Mouse (Mus musculus) stomach, embryonic 14.5 days (tissue): ENCODE measurements around the gene Ryr2. TPM values are rescaled to one million over a fixed set of nuclear protein-coding genes. Genes with fewer than 3 reads are reported as not detected.

ENCODE experiments used
- ATAC-seq: fragments of 200-750 bp; cut with Nextera tagmentation; 2 replicates; pipeline ENCODE4 v1.8.0; 2017; ENCODE audit warnings: low read depth, moderate TSS enrichment; ENCODE audit not compliant: insufficient number of reproducible peaks, insufficient read depth, low FRiP score
- H3K27ac ChIP-seq: fragments of 300-500 bp; sonication (generic); 2 replicates; pipeline ENCODE4 v1.5.1; 2014; ENCODE audit warnings: mild to moderate bottlenecking, low read length, moderate library complexity, mixed read lengths
- H3K27me3 ChIP-seq: fragments of 300-500 bp; sonication (generic); 2 replicates; pipeline ENCODE4 v1.6.1; 2014; ENCODE audit warnings: low read length, control low read depth, mixed read lengths; ENCODE audit not compliant: control insufficient read depth, insufficient read depth
- H3K36me3 ChIP-seq: fragments of 300-500 bp; sonication (generic); 2 replicates; pipeline ENCODE4 v1.6.1; 2014; ENCODE audit warnings: mild to moderate bottlenecking, control low read depth, low read length, moderate library complexity, mixed read lengths; ENCODE audit not compliant: control insufficient read depth, insufficient read depth
- H3K4me1 ChIP-seq: fragments of 300-500 bp; sonication (generic); 2 replicates; pipeline ENCODE4 v1.6.1; 2014; ENCODE audit warnings: low read length, control low read depth, mixed read lengths; ENCODE audit not compliant: control insufficient read depth, insufficient read depth
- H3K4me2 ChIP-seq: fragments of 300-500 bp; sonication (generic); replicated peaks from 2 replicates; pipeline ENCODE4 v1.6.1; 2014; ENCODE audit warnings: low read depth, low read length, control low read depth
- H3K4me3 ChIP-seq: fragments of 300-500 bp; sonication (generic); 2 replicates; pipeline ENCODE4 v1.5.1; 2014; ENCODE audit warnings: low read depth, low read length, control low read depth
- H3K9ac ChIP-seq: fragments of 300-500 bp; sonication (generic); replicated peaks from 2 replicates; pipeline ENCODE4 v1.6.1; 2014; ENCODE audit warnings: low read depth, mild to moderate bottlenecking, control low read depth, low read length, moderate library complexity, mixed read lengths
- H3K9me3 ChIP-seq: fragments of 300-500 bp; sonication (generic); 2 replicates; pipeline ENCODE4 v1.6.1; 2016; ENCODE audit warnings: low read depth, low read length, control low read depth; ENCODE audit not compliant: control insufficient read depth
- WGBS: fragments of 180-500 bp; shearing (Covaris S2); extraction: QIAGEN DNeasy Blood & Tissue Kit; methylation state at CpG from one replicate; pipeline ENCODE4 v1.1.7; 2014; 5-methylcytosine and 5-hydroxymethylcytosine counted together
- polyA plus RNA-seq: library from polyadenylated mRNA; unstranded; fragments of >200 nt; fragmentation: Nextera tagmentation; extraction: Ambion mirVana; gene quantifications from 2 replicates; pipeline ENCODE4 v1.2.1, GENCODE M21; 2014

The Ryr2 gene
- polyA plus RNA-seq, 1 experiment from 2014 or later = 2.6 TPM

GRCm38 (mm10) chr13:12008995-12009689 lies 97.6 kb downstream of the Ryr2 start:
- H3K9me3 ChIP-seq = no peaks in the 10 kb centered on the region
- ATAC-seq = no peak
- no peaks in the 10 kb centered on the region for H3K4me1 ChIP-seq
- no peaks in the 10 kb centered on the region for H3K27me3 ChIP-seq
- H3K4me2 ChIP-seq = no peak overlapping the region
- no peak overlapping the region for H3K27ac ChIP-seq
- H3K36me3 ChIP-seq = no peaks in the 10 kb centered on the region
- 83% methylated on average over 6 of the region's 6 CpGs for WGBS
- no peak overlapping the region for H3K4me3 ChIP-seq
- no peak overlapping the region for H3K9ac ChIP-seq

DNA sequence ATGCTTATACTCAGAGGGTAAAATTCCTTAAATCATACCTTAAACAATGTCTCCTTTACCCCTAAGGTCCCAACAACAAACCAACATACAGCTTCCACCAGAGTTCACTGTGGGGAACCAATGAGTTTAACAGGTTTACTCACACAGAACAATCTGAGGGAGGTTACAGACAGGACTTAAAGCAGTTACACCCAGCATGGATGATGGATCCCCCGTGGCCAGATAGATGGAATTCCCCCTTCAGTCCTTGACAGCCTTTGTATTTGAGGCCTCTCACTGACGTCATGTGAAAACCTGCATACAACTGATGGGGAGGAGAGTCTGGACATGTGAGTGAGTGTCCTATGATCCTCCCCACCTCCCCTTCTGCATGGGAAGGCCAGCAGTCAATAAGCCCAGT lies 99.2 kb downstream of the Ryr2 start:
- no peak overlapping the region for H3K9ac ChIP-seq
- H3K9me3 ChIP-seq = no peaks in the 10 kb centered on the region
- no peak for ATAC-seq
- WGBS = 50% methylated on average over 2 of the region's 2 CpGs
- no peak overlapping the region for H3K4me3 ChIP-seq
- no peak overlapping the region for H3K27ac ChIP-seq
- no peaks in the 10 kb centered on the region for H3K4me1 ChIP-seq
- H3K4me2 ChIP-seq = no peak overlapping the region
- H3K27me3 ChIP-seq = no peaks in the 10 kb centered on the region
- no peaks in the 10 kb centered on the region for H3K36me3 ChIP-seq

- Histone ChIP-seq H3K27ac (no peak overlapping the region), H3K9me3 (no peaks in the 10 kb centered on the region), H3K9ac (no peak overlapping the region), H3K36me3 (no peaks in the 10 kb centered on the region), H3K4me2 (no peak overlapping the region), H3K4me1 (no peaks in the 10 kb centered on the region), H3K4me3 (no peak overlapping the region), H3K27me3 (no peaks in the 10 kb centered on the region)
- 31% methylated on average over 3 of the region's 3 CpGs for WGBS
- no peak for ATAC-seq
Observed at GRCm38 (mm10) chr13:12001891-12002294, 104.9 kb downstream of the Ryr2 start.

- no peak for ATAC-seq
- H3K27me3 ChIP-seq = no peaks in the 10 kb centered on the region
- no peak overlapping the region for H3K27ac ChIP-seq
- no peak overlapping the region for H3K4me3 ChIP-seq
- WGBS = 74% methylated on average over 4 of the region's 4 CpGs
- H3K9me3 ChIP-seq = no peaks in the 10 kb centered on the region
- H3K9ac ChIP-seq = no peak overlapping the region
- H3K4me2 ChIP-seq = no peak overlapping the region
- no peaks in the 10 kb centered on the region for H3K36me3 ChIP-seq
- H3K4me1 ChIP-seq = no peaks in the 10 kb centered on the region
Observed at GRCm38 (mm10) chr13:11999851-12000250, 106.9 kb downstream of the Ryr2 start.

DNA sequence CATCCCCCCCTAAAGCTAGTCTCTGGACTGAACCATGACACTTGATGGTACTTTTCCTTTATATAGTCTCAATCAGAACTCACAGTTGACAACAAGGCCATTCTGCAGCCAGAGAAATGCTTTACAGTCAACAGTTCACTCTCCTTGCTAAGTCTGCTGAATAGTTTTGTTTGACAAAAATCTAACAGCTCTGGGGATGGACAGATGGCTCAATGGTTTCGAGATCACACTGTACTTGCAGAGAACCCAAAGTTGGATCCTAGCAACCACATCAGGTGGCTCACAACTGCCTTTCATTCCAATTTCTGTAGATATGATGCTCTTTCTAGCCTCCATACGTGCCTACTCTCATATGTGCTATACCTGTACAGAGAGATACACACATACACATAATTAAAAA lies 109.4 kb downstream of the Ryr2 start:
- H3K36me3 ChIP-seq = no peaks in the 10 kb centered on the region
- no peak overlapping the region for H3K9ac ChIP-seq
- WGBS = 78% methylated on average over 2 of the region's 2 CpGs
- no peaks in the 10 kb centered on the region for H3K9me3 ChIP-seq
- no peaks in the 10 kb centered on the region for H3K4me1 ChIP-seq
- no peak overlapping the region for H3K27ac ChIP-seq
- H3K4me3 ChIP-seq = no peak overlapping the region
- H3K4me2 ChIP-seq = no peak overlapping the region
- H3K27me3 ChIP-seq = no peaks in the 10 kb centered on the region
- no peak for ATAC-seq

DNA sequence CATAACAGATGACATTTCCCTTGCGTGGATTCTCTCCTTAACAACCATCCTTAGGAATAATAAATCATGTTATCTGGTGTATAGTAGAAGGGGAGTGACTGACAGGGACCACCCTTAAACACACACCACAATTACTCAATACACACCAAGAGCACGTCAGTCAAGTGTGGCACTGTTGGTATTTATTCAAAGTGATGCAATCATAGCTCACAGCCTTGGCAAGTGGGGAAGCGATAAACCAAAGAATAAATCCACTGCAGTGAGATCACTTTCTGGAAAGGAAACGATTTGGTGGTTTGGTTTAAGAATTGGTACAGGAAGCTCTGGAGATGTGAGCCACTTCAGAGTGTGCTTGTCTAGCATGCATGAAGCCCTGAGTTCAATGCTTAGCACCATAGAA lies 119.2 kb downstream of the Ryr2 start:
- Histone ChIP-seq H3K9me3 (no peaks in the 10 kb centered on the region), H3K27me3 (no peaks in the 10 kb centered on the region), H3K27ac (no peak overlapping the region), H3K4me2 (no peak overlapping the region), H3K4me3 (no peak overlapping the region), H3K36me3 (no peaks in the 10 kb centered on the region), H3K4me1 (no peaks in the 10 kb centered on the region), H3K9ac (no peak overlapping the region)
- ATAC-seq = no peak
- 68% methylated on average over 4 of the region's 4 CpGs for WGBS

DNA sequence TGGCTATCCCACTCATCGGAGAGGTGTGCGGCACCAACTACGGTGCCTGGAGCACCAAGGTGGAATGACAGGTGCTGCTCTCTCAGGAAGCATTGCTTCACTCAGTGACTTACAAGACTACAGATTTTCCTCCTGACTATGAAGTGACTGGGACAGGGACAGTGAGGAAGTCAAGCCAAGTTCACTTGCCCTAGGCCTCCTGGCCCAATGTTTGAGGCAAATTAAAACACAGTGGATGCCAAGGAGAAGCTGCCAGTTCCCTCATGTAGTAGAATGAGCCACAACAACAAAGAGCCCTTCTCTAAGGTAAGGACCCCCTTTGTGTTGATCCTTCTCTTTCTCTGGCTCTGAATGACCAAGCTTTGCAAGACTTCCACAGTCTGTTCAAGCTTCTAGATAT lies 121.7 kb downstream of the Ryr2 start:
- Histone ChIP-seq H3K4me2 (no peak overlapping the region), H3K9ac (no peak overlapping the region), H3K9me3 (no peaks in the 10 kb centered on the region), H3K4me1 (no peaks in the 10 kb centered on the region), H3K36me3 (no peaks in the 10 kb centered on the region), H3K27me3 (no peaks in the 10 kb centered on the region), H3K4me3 (no peak overlapping the region), H3K27ac (no peak overlapping the region)
- ATAC-seq = no peak
- 94% methylated on average over 3 of the region's 3 CpGs for WGBS

DNA sequence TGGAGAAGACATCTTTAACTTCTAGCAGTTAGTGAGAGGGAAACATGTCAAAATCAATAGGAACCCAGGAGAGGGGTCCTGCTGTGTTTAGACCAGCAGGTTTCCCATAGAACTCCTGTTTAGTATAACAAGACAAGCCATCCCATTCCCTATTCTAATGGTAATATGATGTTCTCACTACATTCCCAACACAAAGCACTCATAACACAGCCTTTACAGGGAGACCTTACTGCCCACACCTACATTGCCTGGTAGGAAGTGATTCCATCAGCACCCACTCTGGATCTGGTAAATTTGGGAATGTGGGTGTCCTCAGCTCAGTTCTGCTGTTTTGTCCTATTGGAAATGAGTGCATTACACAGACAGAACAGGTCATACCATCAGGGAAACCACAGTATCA lies 127.7 kb downstream of the Ryr2 start:
- Histone ChIP-seq H3K4me2 (no peak overlapping the region), H3K9me3 (no peaks in the 10 kb centered on the region), H3K4me3 (no peak overlapping the region), H3K27ac (no peak overlapping the region), H3K9ac (no peak overlapping the region), H3K27me3 (no peaks in the 10 kb centered on the region), H3K36me3 (no peaks in the 10 kb centered on the region), H3K4me1 (no peaks in the 10 kb centered on the region)
- no peak for ATAC-seq

DNA sequence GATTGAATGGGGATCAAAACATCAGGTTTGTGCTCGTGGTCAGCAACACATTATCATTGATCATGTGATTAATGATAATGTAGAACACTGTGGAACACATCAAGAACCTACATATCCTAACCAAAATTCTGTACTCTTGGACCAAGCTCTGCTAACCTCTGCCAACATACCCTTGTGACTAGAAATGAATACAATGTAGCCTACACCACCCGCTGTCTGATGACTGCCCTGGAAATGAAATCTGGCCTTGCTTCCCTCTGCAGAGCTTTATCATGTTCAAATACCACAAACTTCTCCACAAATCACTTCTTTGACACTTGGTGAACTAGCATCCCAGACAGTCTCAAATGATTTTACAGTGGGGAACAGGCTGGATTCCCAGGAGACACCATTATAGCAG lies 128.4 kb downstream of the Ryr2 start:
- no peak for ATAC-seq
- H3K4me2 ChIP-seq = no peak overlapping the region
- H3K9me3 ChIP-seq = no peaks in the 10 kb centered on the region
- WGBS = 70% methylated on average over 2 of the region's 2 CpGs
- H3K9ac ChIP-seq = no peak overlapping the region
- no peak overlapping the region for H3K27ac ChIP-seq
- no peak overlapping the region for H3K4me3 ChIP-seq
- no peaks in the 10 kb centered on the region for H3K27me3 ChIP-seq
- no peaks in the 10 kb centered on the region for H3K4me1 ChIP-seq
- no peaks in the 10 kb centered on the region for H3K36me3 ChIP-seq
